Mouse (Mus musculus) CH12.LX (cell line): ENCODE data around the gene Ccdc63. TPM values are rescaled to one million over a fixed set of nuclear protein-coding genes. Genes with fewer than 3 reads are reported as not detected.

Experiments
- DNase-seq: peaks from one replicate; pipeline ENCODE4 v3.0.0-alpha.2; 2013; ENCODE audit errors: extremely low read depth
- H3K27ac ChIP-seq: 2 replicates; pipeline ENCODE4 v1.5.1; 2012; ENCODE audit warnings: low read depth, mild to moderate bottlenecking, control low read depth, moderate library complexity; ENCODE audit not compliant: insufficient read depth
- H3K27me3 ChIP-seq: replicated peaks from 2 replicates; pipeline ENCODE3; 2012; ENCODE audit warnings: inconsistent platforms
- H3K36me3 ChIP-seq, 2 experiments: replicated peaks in 1 of 2; 2 replicates each; pipeline versions ENCODE3 to v1.6.1; 2012; ENCODE audit warnings: inconsistent platforms in 1 of 2, low read length in 1 of 2, mild to moderate bottlenecking in 1 of 2, mixed read lengths in 1 of 2, moderate library complexity in 1 of 2; ENCODE audit not compliant: control insufficient read depth in 1 of 2, insufficient read depth in 1 of 2
- H3K4me1 ChIP-seq, 2 experiments: 2 replicates each; pipeline ENCODE4 v1.6.1; 2012; ENCODE audit warnings: inconsistent platforms in 1 of 2, moderate library complexity in 1 of 2; ENCODE audit not compliant: insufficient read depth in 2 of 2, control insufficient read depth in 1 of 2
- H3K4me2 ChIP-seq: 2 replicates; pipeline ENCODE4 v1.6.1; 2012; ENCODE audit warnings: low read depth, mild to moderate bottlenecking, control low read depth; ENCODE audit not compliant: poor library complexity, insufficient read depth, severe bottlenecking
- H3K4me3 ChIP-seq, 3 experiments: fragments of 150-350 bp in 1 of 3; sonication (generic) in 1 of 3; replicated peaks in 1 of 3; 2 replicates each; pipeline versions ENCODE3 to v1.5.1; 2011 to 2012; ENCODE audit warnings: low read depth in 2 of 3, low read length in 2 of 3, mild to moderate bottlenecking in 2 of 3, moderate library complexity in 2 of 3, control low read depth in 1 of 3, improper control_type of control experiment in 1 of 3, inconsistent platforms in 1 of 3, mixed read lengths in 1 of 3; ENCODE audit not compliant: poor library complexity in 1 of 3
- H3K79me2 ChIP-seq: replicated peaks from 2 replicates; pipeline ENCODE4 v1.6.1; 2012; ENCODE audit warnings: mild to moderate bottlenecking, moderate library complexity; ENCODE audit not compliant: control insufficient read depth, poor library complexity, insufficient read depth, severe bottlenecking; ENCODE audit errors: extremely low read depth
- H3K9ac ChIP-seq: 2 replicates; pipeline ENCODE4 v1.6.1; 2012; ENCODE audit warnings: low read depth, mild to moderate bottlenecking, control low read depth, moderate library complexity; ENCODE audit not compliant: insufficient read depth
- H3K9me3 ChIP-seq: replicated peaks from 2 replicates; pipeline ENCODE3; 2012; ENCODE audit warnings: low read length, inconsistent platforms, mixed read lengths
- BHLHE40 ChIP-seq: IDR thresholded peaks from 2 replicates; pipeline ENCODE4 v1.6.1; 2011; ENCODE audit warnings: mild to moderate bottlenecking, low read depth, low read length, improper control_type of control experiment
- CHD1 ChIP-seq: IDR thresholded peaks from 2 replicates; pipeline ENCODE4 v1.6.1; 2012; ENCODE audit warnings: low read depth, low read length, improper control_type of control experiment, inconsistent platforms
- CHD2 ChIP-seq: IDR thresholded peaks from 2 replicates; pipeline ENCODE4 v1.6.1; 2011; ENCODE audit warnings: low read length, improper control_type of control experiment
- CTCF ChIP-seq, 2 experiments: IDR thresholded peaks in 1 of 2; conservative IDR thresholded peaks in 1 of 2; 2 replicates each; pipeline ENCODE4 v1.5.1; 2011 to 2012; ENCODE audit warnings: low read depth in 2 of 2, low read length in 2 of 2, improper control_type of control experiment in 1 of 2, inconsistent platforms in 1 of 2, mild to moderate bottlenecking in 1 of 2, moderate library complexity in 1 of 2
- EP300 ChIP-seq: IDR thresholded peaks from 2 replicates; pipeline ENCODE4 v1.6.1; 2011; ENCODE audit warnings: low read length, improper control_type of control experiment
- HCFC1 ChIP-seq: IDR thresholded peaks from 2 replicates; pipeline ENCODE4 v1.6.1; 2012; ENCODE audit warnings: low read depth, mild to moderate bottlenecking, inconsistent platforms, low read length, improper control_type of control experiment
- IRF4 ChIP-seq: IDR thresholded peaks from 2 replicates; pipeline ENCODE4 v1.6.1; 2014; ENCODE audit warnings: low read depth, mild to moderate bottlenecking, inconsistent platforms, low read length, improper control_type of control experiment
- JUND ChIP-seq: conservative IDR thresholded peaks from 2 replicates; pipeline ENCODE4 v1.6.1; 2011; ENCODE audit warnings: low read depth, low read length, improper control_type of control experiment
- KAT2A ChIP-seq: IDR thresholded peaks from 2 replicates; pipeline ENCODE4 v1.6.1; 2012; ENCODE audit warnings: low read length, improper control_type of control experiment, inconsistent platforms; ENCODE audit not compliant: insufficient replicate concordance
- MAX ChIP-seq: IDR thresholded peaks from 2 replicates; pipeline ENCODE4 v1.6.1; 2011; ENCODE audit warnings: low read length, improper control_type of control experiment
- MAZ ChIP-seq: IDR thresholded peaks from 2 replicates; pipeline ENCODE4 v1.6.1; 2012; ENCODE audit warnings: low read depth, mild to moderate bottlenecking, inconsistent platforms, low read length, improper control_type of control experiment, moderate library complexity
- MEF2A ChIP-seq: IDR thresholded peaks from 2 replicates; pipeline ENCODE4 v1.6.1; 2014; ENCODE audit warnings: low read depth, mild to moderate bottlenecking, inconsistent platforms, low read length, improper control_type of control experiment, borderline replicate concordance
- POLR2A ChIP-seq: IDR thresholded peaks from 2 replicates; pipeline ENCODE4 v1.6.1; 2011; ENCODE audit warnings: low read depth, mild to moderate bottlenecking, improper control_type of control experiment, low read length
- RAD21 ChIP-seq: IDR thresholded peaks from 2 replicates; pipeline ENCODE4 v1.6.1; 2011; ENCODE audit warnings: low read depth, mild to moderate bottlenecking, low read length, improper control_type of control experiment, moderate library complexity
- RCOR1 ChIP-seq: conservative IDR thresholded peaks from 2 replicates; pipeline ENCODE4 v1.6.1; 2012; ENCODE audit warnings: low read depth, mild to moderate bottlenecking, inconsistent platforms, low read length, improper control_type of control experiment
- SIN3A ChIP-seq: IDR thresholded peaks from 2 replicates; pipeline ENCODE4 v1.6.1; 2012; ENCODE audit warnings: low read length, improper control_type of control experiment, inconsistent platforms
- SMC3 ChIP-seq: IDR thresholded peaks from 2 replicates; pipeline ENCODE4 v1.6.1; 2011; ENCODE audit warnings: low read depth, low read length, improper control_type of control experiment
- TBP ChIP-seq: conservative IDR thresholded peaks from 2 replicates; pipeline ENCODE4 v1.6.1; 2011; ENCODE audit warnings: low read depth, low read length, improper control_type of control experiment
- TCF12 ChIP-seq: IDR thresholded peaks from 2 replicates; pipeline ENCODE4 v1.6.1; 2014; ENCODE audit warnings: low read depth, mild to moderate bottlenecking, inconsistent platforms, low read length, improper control_type of control experiment
- USF1 ChIP-seq: IDR thresholded peaks from 2 replicates; pipeline ENCODE4 v1.6.1; 2014; ENCODE audit warnings: low read depth, mild to moderate bottlenecking, inconsistent platforms, low read length, improper control_type of control experiment
- ZC3H11A ChIP-seq: IDR thresholded peaks from 2 replicates; pipeline ENCODE4 v1.6.1; 2012; ENCODE audit warnings: low read depth, mild to moderate bottlenecking, inconsistent platforms, low read length, improper control_type of control experiment
- ZMIZ1 ChIP-seq: IDR thresholded peaks from 2 replicates; pipeline ENCODE4 v1.6.1; 2012; ENCODE audit warnings: low read depth, mild to moderate bottlenecking, inconsistent platforms, low read length, improper control_type of control experiment
- dilution Hi-C: fragments of 300-500 bp; cut with MboI; formaldehyde crosslinking; loops from 2 replicates; pipeline ENCODE4 v1.14.3; 2020; ENCODE audit warnings: low sequenced_read_pairs; ENCODE audit not compliant: extremely low pct_unique_long_range_greater_than_20kb, extremely low pct_ligation_motif_present
- in situ Hi-C: fragments of 300-500 bp; cut with MboI; formaldehyde crosslinking; loops from 3 replicates; pipeline ENCODE4 v1.14.3; 2019; ENCODE audit warnings: low sequenced_read_pairs, low pct_ligation_motif_present, low pct_unique_long_range_greater_than_20kb, mixed read lengths
- polyA plus RNA-seq: library from polyadenylated mRNA; unstranded; fragments of >175 nt; gene quantifications from 2 replicates; pipeline ENCODE4 v1.2.1, GENCODE M21; 2012; ENCODE audit warnings: low read depth; ENCODE audit not compliant: insufficient read length
- total RNA-seq, 2 experiments: library from RNA; depleted of rRNA; stranded (reverse); fragments of 300-350 nt in 1 of 2; fragments of >200 nt in 1 of 2; gene quantifications; 2 replicates each; pipeline ENCODE4 v1.2.3; 2012 to 2014

The Ccdc63 gene
- total and polyA plus RNA-seq, 3 experiments: 0.39 to 0.70 (median 0.47) TPM

DNA sequence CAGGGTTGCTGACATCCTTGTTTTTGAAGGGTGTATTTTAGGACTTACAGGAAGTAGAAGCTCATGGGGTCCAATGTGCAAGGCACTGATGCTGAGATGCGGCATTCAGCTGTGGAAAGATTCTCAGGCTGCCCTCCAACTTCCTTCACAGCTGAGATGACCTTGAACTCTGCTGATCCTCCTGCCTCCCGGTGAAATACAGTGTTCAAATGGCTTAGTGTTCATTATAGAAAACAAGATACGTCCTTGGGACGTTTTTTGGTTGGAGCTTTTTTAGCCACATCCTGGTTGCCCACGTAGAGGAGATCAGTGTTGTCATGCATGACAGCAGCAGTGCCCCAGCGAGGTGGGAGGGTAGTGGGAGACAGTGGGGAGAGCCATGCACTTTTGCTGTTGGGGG is 22.6 kb upstream of the Ccdc63 start:
- H3K27me3 ChIP-seq: no peaks in the 10 kb centered on the region
- no peak for DNase-seq
- H3K79me2 ChIP-seq: peaks cover 95% of the 10 kb centered on the region
- no peak overlapping the region; the same call in 1 of the 2 replicates for H3K9ac ChIP-seq
- no peak overlapping the region for H3K4me2 ChIP-seq
- H3K36me3 ChIP-seq: peaks cover 62 to 85% of the 10 kb centered on the region in 2 experiments
- H3K4me1 ChIP-seq: peaks cover 17 to 50% of the 10 kb centered on the region in 2 experiments
- TF ChIP-seq POLR2A (no peak), TBP (no peak)
- in situ Hi-C loops: no loop called here
- H3K4me3 ChIP-seq: no peak overlapping the region
- dilution Hi-C loops: no loop called here
- no peaks in the 10 kb centered on the region for H3K9me3 ChIP-seq
- no peak overlapping the region for H3K27ac ChIP-seq

DNA sequence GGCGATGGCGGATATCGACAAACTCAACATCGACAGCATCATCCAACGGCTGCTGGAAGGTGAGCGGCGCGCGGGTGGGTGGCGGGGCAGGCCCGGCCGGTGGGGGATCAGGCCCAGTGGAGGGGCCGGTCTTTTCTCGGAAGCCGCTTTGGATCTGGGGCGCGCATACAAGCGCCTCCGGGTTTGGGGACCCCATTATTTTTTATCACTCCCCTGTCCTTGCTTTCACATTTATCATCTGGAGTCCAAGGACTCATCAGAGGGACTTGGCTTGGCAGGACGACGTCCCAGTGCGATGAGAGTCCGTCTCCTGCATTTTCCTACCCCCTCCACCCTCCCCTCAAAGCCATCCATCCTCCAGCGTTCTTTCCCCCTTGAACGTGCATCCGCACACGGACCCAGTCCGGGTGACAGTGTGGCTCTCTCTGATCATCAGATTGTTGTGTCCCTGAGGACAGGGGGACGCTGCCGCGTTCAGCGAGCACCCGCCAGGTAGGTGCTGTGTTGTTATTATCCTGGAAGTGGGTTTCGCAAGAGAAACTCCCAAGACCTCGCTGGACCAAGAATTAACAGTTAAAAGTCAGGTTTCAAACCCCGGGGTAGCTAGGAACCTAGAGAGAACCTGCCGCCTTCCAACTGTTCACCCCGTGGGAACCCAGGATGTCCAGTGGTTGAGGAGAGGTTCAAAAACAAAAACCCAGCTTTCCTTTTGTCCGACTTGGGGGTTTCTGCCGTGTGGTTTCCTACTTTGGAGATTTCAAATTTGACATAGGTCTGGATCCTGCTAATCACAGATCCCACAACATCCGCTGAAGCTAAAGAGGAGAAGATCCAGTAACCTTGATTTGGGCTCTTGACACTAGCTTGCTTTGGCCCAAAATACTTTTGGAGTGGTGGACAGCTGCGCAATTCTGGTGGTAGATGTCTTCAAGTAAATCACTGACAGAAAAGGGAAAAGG is 18.2 kb upstream of the Ccdc63 start:
- in situ Hi-C loops (no loop called here), dilution Hi-C loops (no loop called here)
- Histone ChIP-seq H3K27ac (peak overlapping the region; percentile 51), H3K27me3 (peaks cover 4% of the 10 kb centered on the region), H3K79me2 (peaks cover 55% of the 10 kb centered on the region), H3K9ac (peak overlapping the region; percentile 99), H3K4me2 (peak overlapping the region; percentile 63), H3K9me3 (no peaks in the 10 kb centered on the region), H3K36me3 (peaks cover 28 to 41% of the 10 kb centered on the region in 2 experiments), H3K4me3 (peak overlapping the region; percentile 94 to 100 (median 99)), H3K4me1 (peaks cover 17 to 56% of the 10 kb centered on the region in 2 experiments)
- DNase-seq: no peak
- TF ChIP-seq SIN3A: peak; percentile 24; the same call in 1 of the 2 replicates
- TF ChIP-seq POLR2A: no peak

DNA sequence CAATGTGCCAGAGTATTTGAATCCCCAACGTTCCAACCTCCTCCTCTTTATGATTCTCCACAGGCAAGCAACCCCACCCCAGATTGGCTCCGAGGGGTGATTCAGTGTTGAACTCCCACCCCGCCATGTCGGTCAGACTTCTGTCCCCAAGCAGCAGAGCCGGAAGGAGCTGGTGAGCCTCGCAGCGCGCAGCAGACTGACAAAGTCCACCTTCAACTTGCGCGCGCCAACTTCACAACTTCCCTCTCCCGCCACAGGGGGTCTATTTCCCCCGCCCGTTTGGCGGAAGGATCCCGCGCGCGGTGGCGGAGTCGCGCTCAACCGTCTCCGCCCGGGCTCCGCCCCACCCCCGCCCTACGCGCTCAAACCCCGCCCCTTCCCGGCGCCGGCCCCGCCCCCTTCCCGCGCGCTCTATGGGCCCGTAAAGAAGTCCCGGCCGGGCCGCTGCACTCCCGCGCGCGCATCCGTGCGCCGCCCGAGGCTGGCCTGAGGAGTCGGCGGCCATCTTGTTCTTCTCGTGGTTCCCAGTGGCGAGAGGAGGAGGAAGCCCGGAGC is 17.3 kb upstream of the Ccdc63 start, which contains the start of gene Ppp1cc:
TSS of gene Ppp1cc (plus strand) at position 452 of the 555 bp plus-strand sequence.
- H3K4me3 ChIP-seq: peak within 1 kb of the TSS; percentile 94 to 100 (median 99)
- H3K36me3 ChIP-seq: peaks cover 20 to 32% of the 10 kb centered on the region in 2 experiments
- peaks cover 13 to 46% of the 10 kb centered on the region in 2 experiments for H3K4me1 ChIP-seq
- dilution Hi-C loops: no loop called here
- no peaks in the 10 kb centered on the region for H3K9me3 ChIP-seq
- in situ Hi-C loops: no loop called here
- peak within 1 kb of the TSS; percentile 63 for H3K4me2 ChIP-seq
- H3K79me2 ChIP-seq: peaks cover 46% of the 10 kb centered on the region
- H3K27ac ChIP-seq: peak within 1 kb of the TSS; percentile 51
- peak within 1 kb of the TSS; percentile 99 for H3K9ac ChIP-seq
- DNase-seq: peak; percentile 92
- peaks cover 4% of the 10 kb centered on the region for H3K27me3 ChIP-seq
- TF ChIP-seq ZMIZ1 (peak; percentile 77; the same call in 1 of the 2 replicates), CHD2 (peak; percentile 62), POLR2A (peak; percentile 92), TCF12 (peak; percentile 84; the same call in 1 of the 2 replicates), KAT2A (peak; percentile 90), EP300 (no peak), CHD1 (no peak; the same call in 1 of the 2 replicates), MAX (peak; percentile 73), HCFC1 (peak; percentile 60; the same call in 1 of the 2 replicates), JUND (no peak), RCOR1 (no peak), CTCF (conservative IDR thresholded peaks at IDR 0.05 in 1 of 2, IDR thresholded peaks at IDR 0.05 in 1 of 2; ENCODE audit: low read depth in 2 of 2, low read length in 2 of 2) (no peak; a peak in 1 of 4 replicates), MEF2A (peak; percentile 69), RAD21 (no peak), SMC3 (no peak; the same call in 1 of the 2 replicates), SIN3A (peak; percentile 85), ZC3H11A (no peak), IRF4 (peak; percentile 61; the same call in 1 of the 2 replicates), USF1 (no peak), BHLHE40 (no peak), MAZ (peak; percentile 88; the same call in 1 of the 2 replicates), TBP (peak; percentile 84)
